Mouse (Mus musculus) heart, adult 2 months (tissue): ENCODE measurements around the gene Sppl3.

Experiments used
- CTCF ChIP-seq: fragments of 200-600 bp; IDR thresholded peaks from 2 replicates; pipeline ENCODE4 v1.8.1; 2022; ENCODE audit warnings: antibody characterized with exemption, mild to moderate bottlenecking, moderate library complexity
- EP300 ChIP-seq: fragments of 200-500 bp; IDR thresholded peaks from 2 replicates; pipeline ENCODE4 v1.6.1; 2011; ENCODE audit warnings: low read depth, low read length, control low read depth; ENCODE audit not compliant: insufficient read depth

DNA sequence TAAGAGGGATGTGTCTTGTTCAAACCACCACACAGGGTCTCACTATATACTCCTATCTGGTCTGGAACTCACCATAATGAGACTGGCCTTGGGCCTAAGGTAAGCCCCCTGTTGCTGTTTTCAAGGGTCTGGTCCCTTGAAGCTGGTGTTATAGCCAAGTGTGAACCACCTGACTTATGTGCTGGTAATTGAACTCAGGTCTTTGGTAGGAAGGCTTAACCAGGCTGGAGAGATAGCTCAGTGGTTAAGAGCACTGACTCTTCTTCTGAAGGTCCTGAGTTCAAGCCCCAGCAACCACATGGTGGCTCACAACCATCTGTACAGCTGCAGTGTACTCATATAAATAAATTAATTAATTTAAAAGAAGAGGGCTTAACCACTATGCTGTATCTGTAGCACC, 34.0 kb upstream of the Sppl3 start:
- no peak for TF ChIP-seq CTCF
- TF ChIP-seq EP300 = no peak
